Mouse (Mus musculus) thymus, postnatal 36 days (tissue): ENCODE measurements around the gene Sema3b.
A peak's percentile ranks its signal among the peaks of the same experiment; 100 is the strongest.

ENCODE experiments used
- DNase-seq, 2 experiments: peaks; one replicate each; pipeline ENCODE4 v3.0.0; 2022; ENCODE audit warnings: mixed read lengths in 2 of 2

Sema3b gene

GRCm38 (mm10) chr9:107611456-107612190, 2.6 kb upstream of the Sema3b start:
- DNase-seq = no peak

GRCm38 (mm10) chr9:107609433-107609830, 403 bp upstream of the Sema3b start:
- DNase-seq = no peak

GRCm38 (mm10) chr9:107607653-107608245, 1.3 kb downstream of the Sema3b start:
- DNase-seq = no peak

- DNase-seq = no peak
Measured at GRCm38 (mm10) chr9:107607036-107607435, 2.0 kb downstream of the Sema3b start.

GRCm38 (mm10) chr9:107606591-107606990, 2.4 kb downstream of the Sema3b start:
- no peak for DNase-seq

GRCm38 (mm10) chr9:107605041-107605661, 3.9 kb downstream of the Sema3b start:
- no peak for DNase-seq

GRCm38 (mm10) chr9:107603251-107603650, 5.8 kb downstream of the Sema3b start:
- DNase-seq = no peak

- DNase-seq = peak; percentile 85 to 93
Measured at GRCm38 (mm10) chr9:107602068-107602648, 6.9 kb downstream of the Sema3b start.

GRCm38 (mm10) chr9:107601275-107601674, 7.8 kb downstream of the Sema3b start:
- no peak for DNase-seq

- DNase-seq = peak in 1 of 2 experiments; percentile 48
Measured at GRCm38 (mm10) chr9:107600745-107601144, 8.3 kb downstream of the Sema3b start.

- DNase-seq = no peak
Measured at GRCm38 (mm10) chr9:107599842-107600241, 9.2 kb downstream of the Sema3b start.

- DNase-seq = no peak
Measured at GRCm38 (mm10) chr9:107599433-107599832, 9.6 kb downstream of the Sema3b start.

GRCm38 (mm10) chr9:107598385-107598784, 10.6 kb downstream of the Sema3b start:
- no peak for DNase-seq

GRCm38 (mm10) chr9:107596619-107597569, 12.1 kb downstream of the Sema3b start:
- DNase-seq = no peak

- no peak for DNase-seq
Measured at GRCm38 (mm10) chr9:107594281-107595062, 14.6 kb downstream of the Sema3b start.

GRCm38 (mm10) chr9:107593101-107593976, 15.7 kb downstream of the Sema3b start:
- DNase-seq = no peak

- no peak for DNase-seq
Measured at GRCm38 (mm10) chr9:107590773-107591060, 18.3 kb downstream of the Sema3b start.

- DNase-seq = peak in 1 of 2 experiments; percentile 30
Measured at GRCm38 (mm10) chr9:107590058-107590772, 18.8 kb downstream of the Sema3b start.

GRCm38 (mm10) chr9:107587833-107588639, 21.0 kb downstream of the Sema3b start:
- DNase-seq = no peak
